Mouse (Mus musculus) telencephalon, adult 2 months (tissue): Measurements from ENCODE around the gene Mfsd13b.
"Not testable (repeated sequence)": the region's sequence is repeated elsewhere in the genome, so short reads cannot be mapped to it uniquely, and the experiment has no call there.

ENCODE experiments used
- DNase-seq: peaks from one replicate; pipeline ENCODE4 v3.0.0-alpha.2; 2011; ENCODE audit warnings: low read depth, low spot score

Mfsd13b gene

DNA sequence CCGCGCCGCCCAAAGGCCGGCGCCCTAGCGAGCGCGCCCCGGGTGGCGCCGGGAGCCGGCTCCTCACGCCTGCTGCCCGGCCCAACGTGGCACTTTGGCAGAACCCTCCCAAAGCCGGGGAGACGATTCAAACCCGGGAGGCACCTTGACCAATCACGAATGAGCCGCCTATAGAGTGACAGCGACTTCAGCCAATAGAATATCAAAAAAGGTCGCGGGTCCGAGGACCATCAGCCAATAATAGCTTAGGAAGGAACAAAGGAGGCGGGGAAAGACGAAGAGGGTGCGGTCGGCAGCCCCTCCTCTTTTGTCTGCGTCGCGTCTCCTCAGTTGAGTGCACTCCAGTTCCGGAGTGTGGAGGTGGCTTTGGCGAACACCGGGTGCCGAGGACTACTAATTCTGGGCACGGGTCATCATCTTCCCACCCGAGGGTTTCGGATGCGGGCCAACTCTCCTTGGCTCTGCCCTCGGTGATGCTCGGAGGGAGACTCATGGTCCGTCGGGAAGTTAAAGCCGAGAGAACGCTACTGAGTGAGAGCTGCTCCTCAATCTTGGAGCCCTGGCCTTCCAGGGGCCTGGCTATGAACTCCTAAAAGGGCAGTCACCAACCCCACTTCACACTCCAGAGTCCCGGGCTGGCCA lies at the start of gene Mfsd13b, which contains the start of gene Cdr2:
Gene Mfsd13b (plus strand): TSS at position 310 of the 642 bp plus-strand sequence.
Gene Cdr2 (minus strand): TSS at position 113 of the 642 bp plus-strand sequence.
- DNase-seq: peak; percentile 96

GRCm38 (mm10) chr7:120933110-120933509 lies 49.2 kb upstream of the Mfsd13b start:
- no peak for DNase-seq

DNA sequence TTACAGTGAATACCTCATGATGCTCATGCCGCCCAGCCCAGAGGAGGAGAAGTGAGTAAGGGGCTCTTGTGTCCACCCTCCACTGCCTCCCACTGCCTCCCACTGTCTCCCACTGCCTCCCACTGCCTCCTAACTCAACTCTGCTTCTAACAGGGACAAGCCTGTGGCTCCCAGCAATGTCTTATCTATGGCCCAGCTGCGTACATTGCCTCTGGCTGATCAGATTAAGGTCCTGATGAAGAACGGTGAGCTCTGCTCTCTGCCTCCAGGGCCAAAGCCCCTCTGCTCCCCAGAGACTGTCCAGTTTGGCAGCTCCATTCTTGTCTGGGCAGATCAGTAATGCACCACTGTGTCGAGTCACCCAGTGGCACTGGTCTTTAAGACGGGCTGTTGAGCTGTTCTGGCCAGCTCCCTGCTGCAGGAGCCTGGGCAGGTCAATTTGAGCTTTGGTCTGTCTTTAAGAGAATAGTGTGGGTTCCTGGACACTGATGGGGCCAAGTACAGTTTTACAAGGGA lies 48.6 kb upstream of the Mfsd13b start:
- DNase-seq: no peak

- peak; percentile 60 for DNase-seq
Measured at GRCm38 (mm10) chr7:120934716-120935115, 47.6 kb upstream of the Mfsd13b start.

- peak; percentile 56 for DNase-seq
Measured at GRCm38 (mm10) chr7:120936522-120936921, 45.8 kb upstream of the Mfsd13b start.

DNA sequence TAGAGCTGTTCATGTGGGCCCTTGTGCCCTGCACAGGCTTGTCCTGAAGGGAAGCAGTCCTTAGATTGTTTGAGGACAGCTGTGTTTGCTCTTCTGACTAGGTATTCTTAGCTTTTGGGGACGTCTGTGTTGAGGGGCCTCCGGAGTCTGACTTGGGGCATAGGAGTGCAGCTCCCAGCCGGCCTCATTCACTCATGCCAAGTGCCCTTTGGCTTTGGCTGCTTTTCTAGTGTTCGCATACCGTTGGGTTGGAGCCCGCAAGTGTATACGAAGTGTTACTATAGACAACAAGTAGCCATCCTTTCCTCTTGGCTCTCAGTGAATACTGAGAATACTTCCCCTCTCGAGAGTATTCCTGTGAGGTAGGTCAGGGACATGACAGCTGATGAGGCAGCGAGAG lies 44.1 kb upstream of the Mfsd13b start:
- DNase-seq: no peak

DNA sequence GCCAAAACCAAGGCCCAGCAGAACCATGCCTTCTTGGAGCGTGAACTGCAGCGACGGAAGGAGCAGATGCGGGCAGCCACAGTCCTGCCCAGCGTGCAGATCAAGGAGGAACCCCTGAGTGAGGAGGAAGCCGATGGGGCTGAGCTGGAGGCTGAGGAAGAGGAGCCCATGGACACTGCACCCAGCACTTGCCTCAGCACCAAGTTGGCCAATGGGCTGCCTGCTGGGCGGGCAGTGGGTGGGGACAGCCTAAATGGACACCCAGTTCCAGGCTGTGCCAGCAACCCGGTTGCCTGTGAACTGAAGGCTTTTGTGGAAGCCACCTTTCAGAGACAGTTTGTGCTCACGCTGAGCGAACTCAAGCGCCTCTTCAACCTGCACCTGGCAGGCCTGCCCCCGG lies 42.0 kb upstream of the Mfsd13b start:
- peak; percentile 34 for DNase-seq

DNA sequence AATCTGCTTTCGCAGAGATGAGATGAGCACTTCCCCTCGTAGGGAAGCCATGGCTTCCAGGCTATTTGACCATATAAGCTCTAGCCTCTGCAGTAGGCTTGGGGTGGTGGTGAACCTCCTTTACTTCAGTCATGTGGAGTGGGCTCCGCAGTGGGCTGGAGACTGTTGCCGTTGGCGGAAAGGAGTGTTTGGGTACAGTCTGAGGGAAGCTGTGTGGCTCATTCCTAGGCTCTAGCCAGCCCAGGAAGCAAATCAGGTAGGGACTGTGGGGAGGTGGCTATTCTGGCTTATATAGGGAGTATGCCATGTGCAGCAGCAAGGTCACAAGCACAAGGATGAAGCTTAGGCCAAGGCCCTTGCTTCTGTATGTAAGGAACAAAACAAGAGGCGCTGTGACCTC lies 41.1 kb upstream of the Mfsd13b start:
- no peak for DNase-seq

DNA sequence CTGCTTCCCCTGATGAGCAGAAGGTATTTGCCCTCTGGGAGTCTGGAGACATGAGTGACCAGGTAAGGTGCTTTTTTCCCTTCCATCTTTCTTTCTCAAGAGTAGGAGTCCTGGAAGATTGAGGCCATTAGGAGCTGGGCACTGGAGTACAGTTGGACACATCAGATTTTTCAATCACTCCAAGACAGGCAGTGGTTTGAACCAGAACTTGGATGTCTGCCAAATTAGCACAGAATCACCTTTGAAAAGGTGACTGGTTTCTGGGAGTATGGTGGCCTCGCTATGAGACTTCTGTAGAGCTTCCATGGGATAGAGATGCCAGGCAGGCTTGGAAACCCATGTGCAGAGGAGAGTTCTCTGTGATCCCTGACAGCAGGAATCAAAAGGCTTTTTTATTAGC lies 39.8 kb upstream of the Mfsd13b start:
- DNase-seq: no peak

DNA sequence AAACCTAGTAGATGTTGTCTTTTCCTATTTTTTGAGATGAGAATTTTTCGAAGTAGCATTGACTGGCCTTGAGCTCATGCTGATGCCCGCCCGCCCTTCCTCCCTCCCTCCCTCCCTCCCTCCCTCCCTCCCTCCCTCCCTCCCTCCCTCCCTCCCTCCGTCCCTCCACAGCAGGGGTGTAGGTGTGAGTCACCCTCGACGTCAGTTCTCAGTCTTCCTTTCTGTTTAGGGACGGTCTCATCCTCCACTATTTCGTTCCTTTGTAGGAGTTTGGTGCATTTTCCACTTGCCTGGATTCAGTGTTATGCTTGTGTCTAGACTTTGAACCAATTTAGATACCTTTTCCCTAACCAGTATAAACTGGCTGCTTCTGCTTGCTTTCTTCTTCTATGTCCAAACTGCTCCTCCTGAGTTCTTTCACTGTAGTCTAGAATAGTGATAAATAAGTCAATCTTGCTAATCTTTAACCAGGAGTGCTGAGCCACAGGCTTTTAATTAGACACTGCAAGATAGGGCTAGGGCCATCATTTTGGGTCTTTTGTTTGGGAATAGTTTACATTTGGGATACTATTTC lies 38.3 kb upstream of the Mfsd13b start:
- DNase-seq: no peak

DNA sequence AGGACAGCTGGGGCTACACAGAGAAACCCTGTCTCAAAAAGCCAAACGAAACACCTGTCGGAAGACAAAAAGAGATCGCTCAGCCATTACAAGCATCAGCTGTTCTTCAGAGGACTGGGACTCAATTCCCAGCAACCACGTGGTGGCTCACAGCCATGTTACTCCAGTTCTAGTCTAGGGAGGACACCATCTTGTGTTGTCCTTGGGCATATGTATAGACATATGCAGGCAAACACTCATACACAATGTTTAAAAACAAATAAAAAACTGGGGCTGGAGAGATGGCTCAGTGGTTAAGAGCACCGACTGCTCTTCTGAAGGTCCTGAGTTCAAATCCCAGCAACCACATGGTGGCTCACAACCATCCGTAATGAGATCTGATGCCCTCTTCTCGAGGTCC lies 28.7 kb upstream of the Mfsd13b start:
- DNase-seq: not testable (repeated sequence)

DNA sequence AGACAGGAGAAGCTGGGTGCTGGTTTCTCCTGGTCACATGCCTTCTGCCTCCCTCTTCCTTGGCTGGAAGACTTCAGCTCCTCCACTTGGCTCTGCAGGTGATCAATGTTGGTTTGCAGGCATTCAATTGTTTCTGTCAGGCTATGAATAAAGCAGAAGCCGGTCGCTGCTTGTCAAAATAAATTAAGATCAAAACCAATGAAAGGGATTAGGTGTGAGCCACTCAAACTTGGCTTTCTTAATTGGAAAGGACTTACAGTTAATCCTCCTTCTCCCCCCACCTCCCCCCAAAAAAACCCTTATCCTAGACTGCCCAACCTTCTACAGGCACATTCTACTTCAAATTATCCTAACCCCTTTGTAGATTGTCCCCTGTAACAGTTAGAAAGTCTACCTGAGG lies 22.2 kb upstream of the Mfsd13b start:
- DNase-seq: no peak

- DNase-seq: no peak
Measured at GRCm38 (mm10) chr7:120960601-120961000, 21.7 kb upstream of the Mfsd13b start.

- DNase-seq: no peak
Measured at GRCm38 (mm10) chr7:120961893-120962292, 20.4 kb upstream of the Mfsd13b start.

GRCm38 (mm10) chr7:120963126-120963525 lies 19.2 kb upstream of the Mfsd13b start:
- no peak for DNase-seq

DNA sequence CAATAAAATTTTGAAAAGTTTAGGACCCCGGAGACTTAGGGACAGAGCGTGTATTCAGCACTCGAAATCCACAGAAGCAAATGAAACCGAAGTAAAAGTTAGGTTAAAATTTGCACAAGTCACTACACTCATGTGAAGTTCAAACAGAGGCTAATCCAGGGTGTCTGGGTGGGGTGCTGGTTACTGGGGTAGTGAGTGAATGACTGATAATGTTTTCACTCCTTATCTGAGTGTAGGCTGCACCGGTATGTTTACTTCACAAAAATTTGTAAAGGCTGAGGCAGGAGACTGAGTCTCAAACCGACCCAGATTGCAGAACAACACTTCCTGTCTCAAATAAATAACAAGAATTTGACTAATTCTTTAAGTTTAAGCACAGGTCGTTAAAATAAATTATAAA lies 13.1 kb upstream of the Mfsd13b start:
- DNase-seq: no peak

- peak; percentile 31 for DNase-seq
Measured at GRCm38 (mm10) chr7:120970112-120970511, 12.2 kb upstream of the Mfsd13b start.

DNA sequence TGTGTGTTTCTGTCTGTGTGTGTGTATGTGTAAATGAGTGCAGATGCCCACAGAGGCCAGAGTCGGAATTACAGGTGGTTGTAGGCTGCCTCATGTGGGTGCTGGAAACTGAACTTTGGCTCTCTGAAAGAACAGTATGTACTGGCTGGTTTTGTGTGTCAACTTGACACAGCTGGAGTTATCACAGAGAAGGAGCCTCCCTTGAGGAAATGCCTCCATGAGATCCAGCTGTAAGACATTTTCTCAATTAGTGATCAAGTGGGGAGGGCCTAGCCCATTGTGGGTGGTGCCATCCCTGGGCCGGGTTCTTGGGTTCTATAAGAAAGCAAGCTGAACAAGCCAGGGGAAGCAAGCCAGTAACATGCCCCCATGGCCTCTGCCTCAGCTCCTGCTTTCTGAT lies 9.8 kb upstream of the Mfsd13b start:
- DNase-seq: not testable (repeated sequence)

GRCm38 (mm10) chr7:120974001-120974400 lies 8.3 kb upstream of the Mfsd13b start:
- no peak for DNase-seq

GRCm38 (mm10) chr7:120977063-120977462 lies 5.2 kb upstream of the Mfsd13b start:
- no peak for DNase-seq

DNA sequence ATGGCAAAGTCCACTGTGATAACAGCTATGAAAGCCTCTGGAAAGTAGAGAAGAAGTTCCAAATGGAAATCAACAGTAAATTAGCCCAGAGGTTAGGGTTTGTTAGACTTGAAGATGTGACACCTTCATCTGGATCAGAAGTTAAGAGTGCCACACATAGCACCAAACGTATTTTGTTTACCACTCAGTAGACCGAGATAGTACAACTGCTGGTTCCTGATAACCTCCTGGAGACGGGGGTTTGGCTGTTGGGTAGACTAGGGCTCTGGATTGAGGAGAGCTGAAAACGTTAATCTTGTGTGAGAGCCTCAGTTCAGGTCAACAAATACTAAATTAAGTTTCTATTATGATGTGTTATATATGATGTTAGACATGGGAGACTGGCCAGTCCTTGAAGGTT lies 2.3 kb upstream of the Mfsd13b start:
- no peak for DNase-seq

DNA sequence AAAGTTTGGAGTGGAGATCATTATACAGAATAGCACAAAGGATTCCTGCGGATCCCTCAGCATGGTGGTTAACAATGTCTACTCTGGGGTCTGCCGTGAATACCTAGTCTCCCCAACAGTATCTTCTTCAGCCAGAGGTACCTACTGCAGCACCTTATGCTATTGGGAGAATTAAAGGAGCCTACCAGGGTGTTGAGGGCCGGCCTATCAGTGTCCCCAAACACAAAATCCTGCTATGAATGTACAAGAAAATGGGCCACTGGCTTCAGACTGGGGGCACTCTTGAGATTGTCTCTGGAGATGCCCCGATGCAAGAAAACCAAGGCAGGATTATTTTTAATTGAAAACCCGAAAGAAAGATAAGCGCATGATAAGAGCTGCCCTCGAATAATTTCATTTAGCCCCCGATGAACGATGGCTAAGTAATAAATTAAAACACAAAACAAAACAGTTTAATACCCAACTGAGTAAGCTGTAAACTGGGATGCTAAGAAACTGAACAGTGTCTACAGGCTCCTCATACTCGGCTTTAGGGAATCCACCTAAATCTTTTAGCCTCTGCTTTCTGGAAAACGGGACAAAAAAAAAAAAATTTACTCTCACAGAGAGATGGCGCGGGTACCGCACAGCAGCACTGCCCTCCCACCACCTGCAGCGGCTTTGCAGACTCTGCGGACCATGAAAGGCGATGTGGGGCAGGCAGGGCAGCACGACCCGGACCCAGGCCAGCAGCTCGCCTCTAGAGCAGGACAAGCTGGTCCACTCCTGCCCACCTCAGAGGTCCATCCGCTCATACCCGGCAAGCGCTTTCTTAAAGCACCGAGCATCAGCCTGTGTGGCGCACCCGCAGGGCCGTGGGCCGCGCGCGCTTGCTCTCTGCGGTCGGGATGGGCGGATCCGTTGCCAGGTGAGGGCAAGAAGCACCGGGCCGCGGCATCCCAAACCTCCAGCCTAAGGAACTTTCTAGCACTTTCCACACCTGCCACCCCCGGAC lies 1.1 kb upstream of the Mfsd13b start:
- DNase-seq: no peak
